Mouse (Mus musculus) heart, embryonic 13.5 days (tissue): ENCODE measurements around the gene Ccdc157. TPM values are rescaled to one million over a fixed set of nuclear protein-coding genes. Genes with fewer than 3 reads are reported as not detected.

Source experiments
- ATAC-seq: fragments of 200-750 bp; cut with Nextera tagmentation; 2 replicates; pipeline ENCODE4 v1.8.0; 2017; ENCODE audit warnings: moderate TSS enrichment; ENCODE audit not compliant: insufficient number of reproducible peaks, low FRiP score, low TSS enrichment; ENCODE audit errors: extremely low read depth
- H3K27ac ChIP-seq: fragments of 300-500 bp; sonication (generic); replicated peaks from 2 replicates; pipeline ENCODE4 v1.5.1; 2015; ENCODE audit warnings: moderate library complexity, mild to moderate bottlenecking, inconsistent platforms
- H3K27me3 ChIP-seq: fragments of 300-500 bp; sonication (generic); replicated peaks from 2 replicates; pipeline ENCODE4 v1.6.1; 2015; ENCODE audit warnings: mild to moderate bottlenecking, inconsistent platforms
- H3K36me3 ChIP-seq: fragments of 300-500 bp; sonication (generic); 2 replicates; pipeline ENCODE4 v1.6.1; 2015; ENCODE audit warnings: mild to moderate bottlenecking, inconsistent platforms
- H3K4me1 ChIP-seq: fragments of 300-500 bp; sonication (generic); 2 replicates; pipeline ENCODE4 v1.6.1; 2015; ENCODE audit warnings: inconsistent platforms
- H3K4me2 ChIP-seq: fragments of 300-500 bp; sonication (generic); 2 replicates; pipeline ENCODE4 v1.6.1; 2015; ENCODE audit warnings: inconsistent platforms, mild to moderate bottlenecking, moderate library complexity
- H3K4me3 ChIP-seq: fragments of 300-500 bp; sonication (generic); 2 replicates; pipeline ENCODE4 v1.5.1; 2015; ENCODE audit warnings: moderate library complexity, mild to moderate bottlenecking, inconsistent platforms
- H3K9ac ChIP-seq: fragments of 300-500 bp; sonication (generic); 2 replicates; pipeline ENCODE4 v1.6.1; 2015; ENCODE audit warnings: inconsistent platforms, mild to moderate bottlenecking, moderate library complexity
- H3K9me3 ChIP-seq: fragments of 300-500 bp; sonication (generic); 2 replicates; pipeline ENCODE4 v1.6.1; 2016; ENCODE audit warnings: inconsistent platforms
- WGBS: fragments of 180-500 bp; shearing (Covaris S2); methylation state at CpG from one replicate; pipeline ENCODE4 v1.1.7; 2015; ENCODE audit warnings: mixed read lengths; 5-methylcytosine and 5-hydroxymethylcytosine counted together
- polyA plus RNA-seq: library from polyadenylated mRNA; unstranded; fragments of >200 nt; fragmentation: Nextera tagmentation; extraction: Ambion mirVana; gene quantifications from 2 replicates; pipeline ENCODE4 v1.2.1, GENCODE M21; 2015

The Ccdc157 gene
- polyA plus RNA-seq, 1 experiment from 2014 or later, result 3.5 TPM

DNA sequence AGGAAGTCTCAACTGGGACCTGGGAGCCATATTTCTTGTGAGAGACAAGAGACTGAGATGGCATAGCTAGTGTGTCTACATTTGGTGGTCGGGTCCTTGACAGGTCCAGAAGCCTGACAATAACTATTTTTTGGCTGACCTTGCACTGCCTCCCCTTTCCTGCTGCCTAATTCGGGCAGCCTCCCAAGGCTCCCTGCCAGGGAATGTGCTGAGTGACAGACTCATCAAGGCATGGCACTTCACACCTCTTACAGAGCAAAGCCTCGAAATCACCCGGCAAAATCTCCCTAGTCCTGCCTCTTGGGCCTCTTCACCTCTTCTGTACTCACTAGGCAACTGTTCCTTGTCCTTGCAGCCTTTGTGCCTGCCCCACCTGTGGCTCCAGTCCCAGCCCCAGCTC is 17.6 kb upstream of the Ccdc157 start:
- Histone ChIP-seq H3K27me3 (no peaks in the 10 kb centered on the region), H3K9ac (no peak overlapping the region), H3K4me2 (no peak overlapping the region), H3K36me3 (peaks cover 98% of the 10 kb centered on the region), H3K4me3 (no peak overlapping the region), H3K27ac (peak overlapping the region; percentile 36; the same call in 1 of the 2 replicates), H3K4me1 (peaks cover 10% of the 10 kb centered on the region), H3K9me3 (no peaks in the 10 kb centered on the region)
- WGBS, result 39% methylated on average over 4 of the region's 4 CpGs
- ATAC-seq, result no peak

GRCm38 (mm10) chr11:4174586-4174985 is 14.5 kb upstream of the Ccdc157 start:
- Histone ChIP-seq H3K4me1 (peaks cover 10% of the 10 kb centered on the region), H3K4me3 (no peak overlapping the region), H3K9me3 (no peaks in the 10 kb centered on the region), H3K27ac (no peak overlapping the region), H3K9ac (no peak overlapping the region), H3K27me3 (no peaks in the 10 kb centered on the region), H3K36me3 (peaks cover 100% of the 10 kb centered on the region), H3K4me2 (no peak overlapping the region)
- WGBS, result 92% methylated on average over 5 of the region's 5 CpGs
- no peak for ATAC-seq

- Histone ChIP-seq H3K36me3 (peaks cover 100% of the 10 kb centered on the region), H3K4me3 (no peak overlapping the region), H3K4me1 (peaks cover 21% of the 10 kb centered on the region), H3K9me3 (no peaks in the 10 kb centered on the region), H3K4me2 (no peak overlapping the region), H3K9ac (no peak overlapping the region), H3K27ac (no peak overlapping the region), H3K27me3 (no peaks in the 10 kb centered on the region)
- WGBS, result 94% methylated on average over 7 of the region's 7 CpGs
- ATAC-seq, result no peak
Measured at GRCm38 (mm10) chr11:4166467-4167090, 6.5 kb upstream of the Ccdc157 start.

DNA sequence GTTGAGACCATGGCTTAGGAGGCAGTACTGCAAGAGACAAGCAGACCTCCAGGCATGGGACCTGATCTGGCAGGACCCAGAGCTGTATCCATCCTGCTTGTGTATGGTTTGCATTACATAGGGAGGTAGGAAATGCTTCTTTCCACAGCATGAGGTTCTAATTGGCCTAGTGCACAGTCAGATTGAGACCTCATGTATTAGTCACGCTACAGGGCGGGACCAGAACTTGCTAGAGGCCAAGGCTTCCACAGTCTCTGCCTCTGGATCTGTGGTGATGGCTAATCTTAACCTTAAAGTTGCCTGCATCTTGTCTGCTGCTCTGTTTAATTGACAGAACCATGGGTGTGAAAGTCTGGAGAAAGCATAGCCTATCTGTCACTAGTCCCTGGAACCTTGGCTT is 4.6 kb upstream of the Ccdc157 start:
- Histone ChIP-seq H3K9me3 (no peaks in the 10 kb centered on the region), H3K4me3 (no peak overlapping the region), H3K27me3 (no peaks in the 10 kb centered on the region), H3K9ac (peak overlapping the region; percentile 40; the same call in 1 of the 2 replicates), H3K36me3 (peaks cover 87% of the 10 kb centered on the region), H3K27ac (no peak overlapping the region), H3K4me2 (no peak overlapping the region), H3K4me1 (peaks cover 33% of the 10 kb centered on the region)
- 89% methylated on average over 2 of the region's 2 CpGs for WGBS
- ATAC-seq, result no peak

DNA sequence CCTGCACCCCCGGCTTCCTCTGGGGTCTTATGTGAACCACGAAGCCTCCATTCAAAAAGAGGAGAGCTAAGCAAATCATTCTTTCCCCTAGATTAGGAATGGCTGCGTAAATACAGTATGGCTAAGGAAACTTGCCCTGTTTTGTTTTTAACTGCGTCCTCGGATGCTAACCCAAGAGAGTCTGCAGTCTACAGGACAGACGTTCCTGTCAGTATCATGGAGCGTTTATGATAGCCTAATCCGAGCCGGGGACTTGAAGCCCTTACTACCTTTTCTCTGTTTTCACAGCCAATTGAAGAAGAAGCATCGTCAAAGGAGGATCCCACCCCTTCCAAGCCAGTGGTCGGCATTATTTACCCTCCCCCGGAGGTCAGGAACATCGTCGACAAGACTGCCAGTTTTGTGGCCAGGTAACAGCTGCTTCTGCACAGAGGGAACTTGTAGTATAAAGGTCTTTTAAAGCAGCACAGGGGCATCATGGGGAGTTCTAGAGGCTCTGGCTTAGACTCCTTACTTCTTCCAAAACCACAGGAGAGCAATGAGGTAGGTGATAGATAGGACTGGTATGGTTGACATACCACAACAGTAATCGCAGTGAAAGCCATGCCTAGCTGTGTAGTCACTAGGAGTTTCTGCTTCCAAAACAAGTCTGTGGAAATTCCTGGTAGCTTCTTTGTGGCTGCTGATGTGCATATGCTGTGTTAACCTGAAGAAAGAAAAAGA is 826 bp upstream of the Ccdc157 start:
- Histone ChIP-seq H3K9ac (peak overlapping the region; percentile 92), H3K4me2 (peak overlapping the region; percentile 96), H3K27ac (peak overlapping the region; percentile 94), H3K27me3 (no peaks in the 10 kb centered on the region), H3K4me3 (peak overlapping the region; percentile 87), H3K4me1 (peaks cover 46% of the 10 kb centered on the region), H3K36me3 (peaks cover 50% of the 10 kb centered on the region), H3K9me3 (no peaks in the 10 kb centered on the region)
- WGBS, result 4% methylated on average over 15 of the region's 15 CpGs
- ATAC-seq, result no peak

GRCm38 (mm10) chr11:4158676-4159075 is 1.4 kb downstream of the Ccdc157 start:
- no peak overlapping the region for H3K4me3 ChIP-seq
- H3K4me2 ChIP-seq, result peak overlapping the region; percentile 96
- H3K9ac ChIP-seq, result no peak overlapping the region

GRCm38 (mm10) chr11:4155641-4156040 is 4.5 kb downstream of the Ccdc157 start:
- no peak for ATAC-seq
- WGBS, result 47% methylated on average over 5 of the region's 5 CpGs
- H3K4me2 ChIP-seq, result no peak overlapping the region
- no peaks in the 10 kb centered on the region for H3K9me3 ChIP-seq
- H3K27ac ChIP-seq, result no peak overlapping the region
- peaks cover 15% of the 10 kb centered on the region for H3K4me1 ChIP-seq
- H3K9ac ChIP-seq, result no peak overlapping the region
- H3K4me3 ChIP-seq, result no peak overlapping the region
- H3K36me3 ChIP-seq, result peaks cover 7% of the 10 kb centered on the region
- H3K27me3 ChIP-seq, result no peaks in the 10 kb centered on the region

More at GRCm38 (mm10) chr11:4158676-4159075, 1.4 kb downstream of the Ccdc157 start:
- Histone ChIP-seq H3K27ac (no peak overlapping the region), H3K9me3 (no peaks in the 10 kb centered on the region), H3K36me3 (peaks cover 31% of the 10 kb centered on the region), H3K27me3 (no peaks in the 10 kb centered on the region), H3K4me1 (peaks cover 39% of the 10 kb centered on the region)
- WGBS, result 73% methylated on average over 3 of the region's 3 CpGs
- ATAC-seq, result no peak

DNA sequence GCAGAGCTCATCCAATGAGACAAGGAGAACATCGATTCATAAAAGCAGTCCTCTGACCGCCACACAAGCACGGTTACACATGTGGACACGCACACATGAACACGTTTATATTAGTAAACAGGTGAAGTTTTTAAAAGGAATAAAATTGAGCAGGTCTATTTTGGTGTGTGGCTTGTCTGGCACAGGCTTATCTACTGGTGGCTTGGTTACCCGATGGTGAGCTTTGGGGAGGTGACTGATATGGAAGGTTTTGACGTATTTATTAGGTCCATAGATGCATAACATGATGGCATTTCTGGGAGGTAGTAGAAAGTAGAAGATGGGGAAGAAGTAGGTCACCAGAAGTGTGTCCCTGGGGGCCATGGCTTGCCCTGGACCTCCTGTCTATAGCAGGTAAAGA is 6.4 kb downstream of the Ccdc157 start:
- Histone ChIP-seq H3K9ac (no peak overlapping the region), H3K4me2 (no peak overlapping the region), H3K4me3 (no peak overlapping the region), H3K9me3 (no peaks in the 10 kb centered on the region), H3K27ac (no peak overlapping the region), H3K4me1 (peaks cover 5% of the 10 kb centered on the region; the same call in 1 of the 2 replicates), H3K27me3 (no peaks in the 10 kb centered on the region), H3K36me3 (peaks cover 17% of the 10 kb centered on the region)
- WGBS, result 82% methylated on average over 7 of the region's 7 CpGs
- ATAC-seq, result no peak

DNA sequence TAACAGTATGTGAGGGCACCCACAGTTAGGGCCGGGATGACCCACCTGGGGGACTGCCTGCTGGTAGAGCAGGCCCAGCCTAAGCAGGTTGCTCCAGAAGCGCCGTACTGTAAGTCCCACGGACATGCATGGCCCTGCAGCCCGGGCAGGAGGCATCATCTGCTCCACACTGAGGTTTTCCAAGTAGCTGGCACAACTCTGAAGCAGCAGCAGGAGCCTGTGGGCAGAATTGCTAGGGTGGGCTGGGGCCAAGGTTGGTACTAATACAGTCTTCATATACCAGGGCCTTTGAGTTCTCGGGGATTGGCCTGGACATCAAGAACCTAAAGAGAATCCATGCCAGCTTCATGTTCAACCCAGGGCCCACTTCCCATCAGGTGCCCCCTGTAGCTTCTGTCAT is 10.2 kb downstream of the Ccdc157 start:
- WGBS, result 76% methylated on average over 6 of the region's 6 CpGs
- no peak for ATAC-seq

DNA sequence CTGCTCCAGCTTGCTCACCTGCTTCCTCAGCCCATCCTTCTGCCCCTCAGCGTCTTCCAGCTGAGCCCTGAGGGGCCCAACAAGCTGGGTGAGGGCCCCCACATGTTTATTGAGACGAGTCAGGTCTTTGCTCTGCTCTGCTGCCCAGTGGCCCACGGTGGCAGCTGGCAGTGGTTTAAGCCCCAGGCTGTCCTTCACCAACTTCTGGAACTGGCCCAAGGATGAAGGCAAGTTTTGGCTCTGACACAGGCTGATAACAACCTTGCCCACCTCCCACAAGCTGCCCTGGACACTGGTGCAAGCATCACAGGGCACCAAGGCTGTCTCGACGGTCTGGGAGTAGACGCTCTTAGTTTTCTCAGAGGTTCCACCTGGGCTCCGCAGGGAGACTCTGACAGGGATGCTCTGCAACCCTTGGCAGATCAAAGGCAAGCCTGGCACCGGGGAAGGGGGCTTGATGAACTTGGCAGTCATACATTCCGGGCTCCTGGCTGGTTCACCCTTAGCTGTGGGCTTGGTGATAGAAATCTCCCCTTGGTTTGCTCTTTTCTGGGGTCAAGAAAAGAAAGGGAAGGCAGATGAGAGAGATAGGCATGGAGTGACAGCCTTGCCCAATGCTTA is 11.4 kb downstream of the Ccdc157 start:
- 77% methylated on average over 9 of the region's 9 CpGs for WGBS
- no peak for ATAC-seq
- no peaks in the 10 kb centered on the region for H3K9me3 ChIP-seq
- H3K4me2 ChIP-seq, result no peak overlapping the region
- no peak overlapping the region for H3K4me3 ChIP-seq
- H3K4me1 ChIP-seq, result peaks cover 3% of the 10 kb centered on the region; the same call in 1 of the 2 replicates
- no peaks in the 10 kb centered on the region for H3K27me3 ChIP-seq
- H3K36me3 ChIP-seq, result peaks cover 37% of the 10 kb centered on the region
- H3K9ac ChIP-seq, result no peak overlapping the region
- no peak overlapping the region for H3K27ac ChIP-seq

More for the DNA sequence above, 10.2 kb downstream of the Ccdc157 start:
- H3K4me3 ChIP-seq, result no peak overlapping the region
- H3K36me3 ChIP-seq, result peaks cover 30% of the 10 kb centered on the region
- H3K27ac ChIP-seq, result no peak overlapping the region
- no peak overlapping the region for H3K9ac ChIP-seq
- H3K4me1 ChIP-seq, result peaks cover 3% of the 10 kb centered on the region; the same call in 1 of the 2 replicates
- no peaks in the 10 kb centered on the region for H3K27me3 ChIP-seq
- no peaks in the 10 kb centered on the region for H3K9me3 ChIP-seq
- no peak overlapping the region for H3K4me2 ChIP-seq

DNA sequence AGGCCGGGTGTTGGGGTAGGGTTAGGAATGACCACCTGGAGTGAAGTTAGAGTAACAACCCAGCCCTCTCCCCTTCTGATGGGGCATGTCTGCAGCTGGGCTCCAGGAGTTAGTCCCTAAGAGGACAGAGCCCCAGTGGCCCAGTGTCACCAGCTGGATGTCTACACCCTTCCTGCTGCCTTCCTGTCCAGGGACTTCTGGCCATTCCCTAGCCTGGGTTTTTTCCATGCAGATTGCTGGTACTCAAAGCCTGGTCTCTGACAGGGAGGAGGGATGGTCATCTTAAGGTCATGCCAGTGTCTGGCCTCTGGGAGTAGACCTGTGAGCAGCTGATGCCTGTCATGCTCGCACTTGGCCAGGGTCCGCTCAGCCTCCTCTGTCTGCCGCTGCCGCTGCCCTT is 12.0 kb downstream of the Ccdc157 start:
- H3K27ac ChIP-seq, result no peak overlapping the region

More for the DNA sequence above, 12.0 kb downstream of the Ccdc157 start:
- Histone ChIP-seq H3K27me3 (no peaks in the 10 kb centered on the region), H3K9ac (no peak overlapping the region), H3K4me1 (peaks cover 3% of the 10 kb centered on the region; the same call in 1 of the 2 replicates), H3K9me3 (no peaks in the 10 kb centered on the region), H3K4me2 (no peak overlapping the region), H3K4me3 (no peak overlapping the region), H3K36me3 (peaks cover 42% of the 10 kb centered on the region)
- 77% methylated on average over 5 of the region's 5 CpGs for WGBS
- no peak for ATAC-seq
